Mouse (Mus musculus) midbrain, embryonic 16.5 days (tissue): Measurements from ENCODE around the gene Gm45062. TPM values are rescaled to one million over a fixed set of nuclear protein-coding genes. Genes with fewer than 3 reads are reported as not detected.

Experiments
- ATAC-seq: fragments of 200-750 bp; cut with Nextera tagmentation; 2 replicates; pipeline ENCODE4 v1.8.0; 2017; ENCODE audit warnings: moderate TSS enrichment
- H3K27ac ChIP-seq: fragments of 300-500 bp; sonication (generic); 2 replicates; pipeline ENCODE4 v1.5.1; 2014; ENCODE audit warnings: mild to moderate bottlenecking, low read length, mixed read lengths
- H3K27me3 ChIP-seq: fragments of 300-500 bp; sonication (generic); 2 replicates; pipeline ENCODE4 v1.6.1; 2014; ENCODE audit warnings: low read depth, low read length, mixed read lengths; ENCODE audit not compliant: control insufficient read depth, insufficient read depth
- H3K36me3 ChIP-seq: fragments of 300-500 bp; sonication (generic); 2 replicates; pipeline ENCODE4 v1.6.1; 2014; ENCODE audit warnings: mild to moderate bottlenecking, low read length, moderate library complexity, mixed read lengths; ENCODE audit not compliant: control insufficient read depth, insufficient read depth
- H3K4me1 ChIP-seq: fragments of 300-500 bp; sonication (generic); 2 replicates; pipeline ENCODE4 v1.6.1; 2014; ENCODE audit warnings: mild to moderate bottlenecking, low read length, mixed read lengths; ENCODE audit not compliant: control insufficient read depth, insufficient read depth
- H3K4me2 ChIP-seq: fragments of 300-500 bp; sonication (generic); 2 replicates; pipeline ENCODE4 v1.6.1; 2014; ENCODE audit warnings: mild to moderate bottlenecking, low read length, mixed read lengths
- H3K4me3 ChIP-seq: fragments of 300-500 bp; sonication (generic); 2 replicates; pipeline ENCODE4 v1.5.1; 2014; ENCODE audit warnings: low read depth, mild to moderate bottlenecking, low read length, moderate library complexity, mixed read lengths
- H3K9ac ChIP-seq: fragments of 300-500 bp; sonication (generic); 2 replicates; pipeline ENCODE4 v1.6.1; 2014; ENCODE audit warnings: low read depth, low read length, mixed read lengths
- H3K9me3 ChIP-seq: fragments of 300-500 bp; sonication (generic); replicated peaks from 2 replicates; pipeline ENCODE4 v1.6.1; 2014; ENCODE audit warnings: mild to moderate bottlenecking, low read length, mixed read lengths; ENCODE audit not compliant: control insufficient read depth, poor library complexity, severe bottlenecking
- WGBS: fragments of 180-500 bp; shearing (Covaris S2); extraction: QIAGEN DNeasy Blood & Tissue Kit; methylation state at CpG from one replicate; pipeline ENCODE4 v1.1.7; 2014; 5-methylcytosine and 5-hydroxymethylcytosine counted together
- polyA plus RNA-seq: library from polyadenylated mRNA; unstranded; fragments of >200 nt; fragmentation: Nextera tagmentation; extraction: Ambion mirVana; gene quantifications from 2 replicates; pipeline ENCODE4 v1.2.1, GENCODE M21; 2015

Gm45062 gene
- polyA plus RNA-seq, 1 experiment from 2014 or later: 9.6 TPM

DNA sequence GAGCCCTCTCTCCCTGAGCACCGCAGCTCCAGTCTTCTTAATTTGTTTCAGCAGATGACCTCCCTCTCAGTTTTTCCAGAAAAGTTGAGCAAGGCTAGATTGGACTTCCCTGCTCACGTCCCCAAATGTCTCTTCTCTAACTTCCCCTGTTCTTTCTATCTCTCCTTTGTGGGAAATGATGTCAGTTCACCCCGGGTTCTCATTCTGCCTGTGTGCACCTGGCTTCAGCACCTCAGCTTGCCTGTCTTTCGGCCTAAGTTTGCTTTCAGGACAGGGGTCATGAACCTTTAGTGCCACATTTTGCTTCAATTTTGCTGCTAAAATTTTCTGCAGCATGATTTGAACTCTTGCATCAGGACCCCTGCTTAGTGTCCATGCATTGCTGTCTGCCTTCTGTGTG is 95.6 kb downstream of the Gm45062 start:
- no peaks in the 10 kb centered on the region for H3K9me3 ChIP-seq
- no peak for ATAC-seq
- no peak overlapping the region for H3K4me3 ChIP-seq
- no peak overlapping the region for H3K27ac ChIP-seq
- H3K4me2 ChIP-seq: no peak overlapping the region
- no peaks in the 10 kb centered on the region for H3K36me3 ChIP-seq
- no peaks in the 10 kb centered on the region for H3K27me3 ChIP-seq
- 90% methylated on average over 4 of the region's 4 CpGs for WGBS
- peaks cover 16% of the 10 kb centered on the region for H3K4me1 ChIP-seq
- no peak overlapping the region for H3K9ac ChIP-seq

DNA sequence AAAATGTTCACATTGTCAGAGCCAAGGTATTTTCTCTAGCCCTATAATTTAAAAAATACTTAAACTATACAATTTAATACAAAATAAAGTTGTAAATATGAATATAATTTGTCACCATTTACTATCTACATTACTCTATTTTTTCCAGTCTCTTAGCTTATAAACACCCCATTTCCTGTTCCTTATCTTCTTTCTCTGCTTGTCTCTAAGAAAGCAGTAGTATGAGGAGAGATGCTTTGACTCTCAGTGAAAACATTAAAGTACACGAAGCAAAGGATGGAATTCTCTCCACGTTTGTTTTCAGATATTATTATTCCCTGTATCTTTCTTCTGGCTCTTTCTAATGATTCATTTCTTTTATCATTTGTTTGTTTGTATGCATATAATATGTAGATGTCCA is 99.0 kb downstream of the Gm45062 start:
- Histone ChIP-seq H3K27ac (no peak overlapping the region), H3K4me3 (no peak overlapping the region), H3K9me3 (no peaks in the 10 kb centered on the region), H3K27me3 (no peaks in the 10 kb centered on the region), H3K4me1 (peaks cover 8% of the 10 kb centered on the region), H3K9ac (no peak overlapping the region), H3K36me3 (no peaks in the 10 kb centered on the region), H3K4me2 (no peak overlapping the region)
- 57% methylated on average over 2 of the region's 2 CpGs for WGBS
- ATAC-seq: no peak

DNA sequence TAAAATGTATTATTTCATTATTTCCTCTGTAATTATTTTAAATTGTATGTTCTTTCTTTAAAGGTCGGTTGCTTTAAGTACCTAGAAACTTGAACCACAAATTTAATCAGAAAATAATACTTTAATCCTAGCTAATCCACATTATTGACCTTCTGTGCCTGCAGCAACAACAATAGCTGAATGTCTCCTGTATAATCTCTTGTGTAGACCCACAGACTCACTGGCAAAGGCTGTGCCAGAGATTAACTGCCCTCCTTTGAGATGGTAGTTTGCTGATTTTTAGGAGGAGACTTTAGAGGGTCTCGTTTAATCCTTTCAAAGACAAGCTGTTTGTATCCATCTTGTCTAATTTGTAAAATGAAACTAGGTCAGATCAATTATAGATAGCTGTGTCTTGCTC is 99.5 kb downstream of the Gm45062 start:
- no peaks in the 10 kb centered on the region for H3K9me3 ChIP-seq
- H3K4me3 ChIP-seq: no peak overlapping the region
- no peak overlapping the region for H3K9ac ChIP-seq
- H3K36me3 ChIP-seq: no peaks in the 10 kb centered on the region
- 12% methylated on average over 2 of the region's 2 CpGs for whole genome bisulfite sequencing
- no peak overlapping the region for H3K4me2 ChIP-seq
- no peak for ATAC-seq
- peaks cover 3% of the 10 kb centered on the region for H3K4me1 ChIP-seq
- no peaks in the 10 kb centered on the region for H3K27me3 ChIP-seq
- no peak overlapping the region for H3K27ac ChIP-seq

DNA sequence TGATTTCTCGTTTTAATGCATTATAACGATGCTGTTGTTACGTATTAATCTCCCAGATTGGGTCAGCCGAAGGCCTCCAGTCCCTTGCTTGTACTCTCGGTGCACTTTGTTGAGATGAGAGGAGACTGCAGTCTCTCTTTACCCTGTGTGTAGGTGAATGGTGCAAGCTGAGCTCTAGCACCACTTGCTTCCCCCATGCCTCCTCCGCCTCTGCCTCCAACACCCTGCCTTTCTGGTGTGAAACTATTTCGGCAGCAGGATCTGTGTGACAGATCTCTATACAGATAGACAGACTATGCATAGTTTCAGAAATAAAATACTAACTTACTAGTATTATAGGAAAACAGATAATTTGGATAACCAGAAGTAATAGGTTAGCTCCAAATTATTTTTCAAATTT is 101.6 kb downstream of the Gm45062 start:
- no peaks in the 10 kb centered on the region for H3K27me3 ChIP-seq
- no peak overlapping the region for H3K9ac ChIP-seq
- ATAC-seq: no peak
- H3K36me3 ChIP-seq: no peaks in the 10 kb centered on the region
- WGBS: 80% methylated on average over 7 of the region's 7 CpGs
- no peak overlapping the region for H3K4me2 ChIP-seq
- H3K27ac ChIP-seq: no peak overlapping the region
- H3K4me3 ChIP-seq: no peak overlapping the region
- no peaks in the 10 kb centered on the region for H3K9me3 ChIP-seq
- H3K4me1 ChIP-seq: peaks cover 2% of the 10 kb centered on the region

DNA sequence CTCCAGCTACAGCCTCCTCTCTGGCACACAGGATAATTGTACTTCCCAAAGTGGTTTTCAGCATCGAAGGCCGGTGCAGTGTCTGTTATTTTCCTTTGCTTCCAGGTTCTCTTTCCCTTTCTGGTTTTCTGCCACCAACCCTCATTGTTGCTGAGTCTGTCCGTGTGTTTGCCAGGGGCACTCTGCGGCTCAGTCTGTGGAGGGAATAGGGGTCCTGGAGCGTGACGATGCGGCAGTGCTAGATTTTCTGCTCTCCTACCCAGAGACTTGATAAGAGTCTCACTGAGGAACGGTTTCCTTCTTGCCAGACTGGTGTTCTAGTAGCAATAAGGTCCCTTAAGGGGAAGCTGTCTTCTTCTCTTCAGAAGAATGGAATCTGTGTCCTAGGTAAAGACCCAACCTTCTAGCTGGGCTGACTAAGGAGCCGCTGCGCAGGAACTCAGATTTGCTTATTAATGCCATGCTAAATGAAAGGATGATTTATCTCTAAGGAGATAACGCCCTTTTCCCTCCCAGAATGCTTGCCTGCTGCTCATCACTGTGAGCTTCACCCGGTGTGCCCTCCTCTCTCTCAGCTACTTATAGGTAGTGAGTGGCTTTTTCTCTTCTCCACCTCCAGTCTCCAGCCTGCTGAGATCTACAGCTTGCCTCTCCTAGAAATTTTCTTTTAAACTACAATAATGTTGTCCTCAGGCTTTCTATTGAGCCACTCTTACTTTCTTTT is 104.9 kb downstream of the Gm45062 start:
- H3K4me1 ChIP-seq: no peaks in the 10 kb centered on the region
- H3K4me2 ChIP-seq: no peak overlapping the region
- ATAC-seq: no peak
- WGBS: 50% methylated on average over 12 of the region's 12 CpGs
- H3K36me3 ChIP-seq: no peaks in the 10 kb centered on the region
- H3K27ac ChIP-seq: no peak overlapping the region
- no peaks in the 10 kb centered on the region for H3K9me3 ChIP-seq
- no peak overlapping the region for H3K9ac ChIP-seq
- no peak overlapping the region for H3K4me3 ChIP-seq
- no peaks in the 10 kb centered on the region for H3K27me3 ChIP-seq

DNA sequence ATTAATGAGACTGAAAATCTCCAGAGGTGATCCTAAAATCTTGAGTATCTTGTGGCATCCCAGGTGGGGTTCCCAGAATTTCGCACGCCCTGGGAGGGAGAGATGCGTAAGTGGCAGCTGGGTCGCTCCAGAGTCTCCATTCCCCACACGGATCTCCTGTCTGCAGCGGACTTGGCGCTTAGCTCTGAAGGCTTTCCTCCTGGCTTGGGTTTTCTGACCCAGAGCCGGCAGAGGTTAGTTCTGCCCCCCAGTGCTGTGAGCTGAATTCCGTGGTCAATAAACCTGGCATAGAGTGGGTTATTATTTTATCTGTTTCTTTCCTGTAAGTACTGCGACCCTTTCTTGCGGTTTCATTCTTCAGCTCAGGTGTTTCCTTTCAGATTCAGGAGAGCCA is 105.5 kb downstream of the Gm45062 start:
- Histone ChIP-seq H3K27ac (no peak overlapping the region), H3K4me3 (no peak overlapping the region), H3K9ac (no peak overlapping the region), H3K36me3 (no peaks in the 10 kb centered on the region), H3K27me3 (no peaks in the 10 kb centered on the region), H3K4me2 (no peak overlapping the region), H3K4me1 (no peaks in the 10 kb centered on the region), H3K9me3 (no peaks in the 10 kb centered on the region)
- ATAC-seq: no peak
- 88% methylated on average over 11 of the region's 11 CpGs for WGBS

DNA sequence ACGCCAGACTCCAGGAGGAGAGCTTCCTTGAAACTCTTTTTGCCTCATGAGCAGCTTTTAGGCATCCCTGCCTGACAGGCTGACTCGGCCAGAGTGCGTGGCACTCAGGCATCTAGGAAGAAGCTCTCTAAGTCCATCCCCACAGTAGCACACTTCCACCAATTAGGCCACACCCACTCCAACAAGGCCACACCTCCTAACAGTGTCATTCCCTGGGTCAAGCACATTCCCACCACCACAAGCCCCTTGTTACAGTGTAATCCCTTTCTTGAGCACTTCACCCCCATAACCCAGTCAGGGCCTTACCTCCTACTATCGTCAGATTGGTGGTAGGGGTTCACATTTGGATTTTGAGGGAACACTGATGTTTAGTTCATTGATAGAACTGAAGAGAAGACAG is 108.4 kb downstream of the Gm45062 start:
- Histone ChIP-seq H3K9me3 (no peaks in the 10 kb centered on the region), H3K27ac (no peak overlapping the region), H3K4me1 (no peaks in the 10 kb centered on the region), H3K27me3 (no peaks in the 10 kb centered on the region), H3K9ac (no peak overlapping the region), H3K4me2 (no peak overlapping the region), H3K36me3 (no peaks in the 10 kb centered on the region), H3K4me3 (no peak overlapping the region)
- ATAC-seq: no peak
- 91% methylated on average over 4 of the region's 4 CpGs for WGBS

DNA sequence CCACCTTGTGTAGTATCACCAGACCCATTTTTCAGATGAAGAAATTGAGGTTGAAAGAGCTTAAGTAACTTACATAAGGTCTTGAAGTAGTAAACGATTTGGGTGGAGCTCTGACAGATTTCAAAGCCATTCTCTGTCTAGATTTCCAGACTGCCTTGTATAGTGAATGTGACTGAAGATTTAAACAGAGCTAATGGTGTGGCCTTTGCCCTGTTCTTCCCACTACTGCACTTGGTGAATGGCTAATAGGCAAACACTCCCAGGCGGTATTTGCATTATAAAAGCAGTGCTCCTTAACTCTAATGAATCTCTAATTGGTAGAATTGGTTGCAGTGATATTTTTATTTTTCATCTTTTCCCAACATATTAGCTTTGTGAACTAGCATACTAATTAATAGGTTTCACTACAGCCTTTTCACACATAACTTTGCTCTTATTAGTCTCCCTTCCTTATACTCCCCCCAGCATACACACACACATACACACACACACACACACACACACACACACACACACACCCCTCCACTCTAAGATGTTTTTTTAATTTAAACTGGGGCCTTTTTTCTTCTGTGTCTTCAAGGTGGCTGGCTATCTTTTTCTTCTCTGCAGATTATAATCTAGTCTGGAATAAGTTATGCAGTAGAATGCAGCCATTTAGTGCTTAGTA is 109.1 kb downstream of the Gm45062 start:
- H3K27ac ChIP-seq: no peak overlapping the region
- ATAC-seq: no peak
- no peaks in the 10 kb centered on the region for H3K27me3 ChIP-seq
- H3K9ac ChIP-seq: no peak overlapping the region
- H3K9me3 ChIP-seq: no peaks in the 10 kb centered on the region
- no peaks in the 10 kb centered on the region for H3K4me1 ChIP-seq
- WGBS: 52% methylated on average over 2 of the region's 2 CpGs
- no peak overlapping the region for H3K4me2 ChIP-seq
- H3K4me3 ChIP-seq: no peak overlapping the region
- H3K36me3 ChIP-seq: no peaks in the 10 kb centered on the region

DNA sequence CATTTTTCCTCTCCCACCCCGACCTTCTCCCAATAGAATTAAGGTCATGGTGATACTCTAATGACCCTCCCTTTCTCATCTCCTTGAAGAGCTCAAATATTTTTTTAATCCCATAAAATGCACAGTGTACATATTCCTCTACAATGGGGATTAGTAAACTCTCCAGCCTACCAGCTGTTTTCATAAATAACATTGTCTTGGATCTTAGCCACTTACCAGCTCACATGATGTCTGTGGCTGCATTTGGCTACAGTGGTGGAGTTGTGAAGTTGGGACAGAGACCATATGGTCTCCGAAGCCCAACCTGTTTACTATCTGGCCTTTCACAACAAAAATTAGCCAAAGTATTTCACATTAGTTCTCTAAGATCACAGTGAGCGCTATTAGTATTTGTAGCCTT is 111.4 kb downstream of the Gm45062 start:
- WGBS: 81% methylated on average over 3 of the region's 3 CpGs
- no peaks in the 10 kb centered on the region for H3K27me3 ChIP-seq
- H3K4me2 ChIP-seq: no peak overlapping the region
- no peaks in the 10 kb centered on the region for H3K36me3 ChIP-seq
- no peak overlapping the region for H3K9ac ChIP-seq
- H3K27ac ChIP-seq: no peak overlapping the region
- no peak overlapping the region for H3K4me3 ChIP-seq
- H3K9me3 ChIP-seq: no peaks in the 10 kb centered on the region
- no peak for ATAC-seq
- peaks cover 2% of the 10 kb centered on the region; the same call in 1 of the 2 replicates for H3K4me1 ChIP-seq
